Mouse (Mus musculus) CD4-positive, CD25-positive, alpha-beta regulatory T cell, adult 4 months (primary cell): Measurements from ENCODE around the gene 4930562C15Rik. TPM values are rescaled to one million over a fixed set of nuclear protein-coding genes. Genes with fewer than 3 reads are reported as not detected.
A peak's percentile ranks its signal among the peaks of the same experiment; 100 is the strongest.

Experiments
- ATAC-seq: one replicate; pipeline ENCODE4 v1.8.0; 2017
- polyA plus RNA-seq, 2 experiments: library from polyadenylated mRNA; unstranded; fragments of 100-300 nt; shearing (Covaris generic); gene quantifications; one replicate each; pipeline ENCODE4 v1.2.1; 2017

4930562C15Rik gene
- polyA plus RNA-seq, 2 experiments from 2014 or later = 0.68 to 1.3 TPM

DNA sequence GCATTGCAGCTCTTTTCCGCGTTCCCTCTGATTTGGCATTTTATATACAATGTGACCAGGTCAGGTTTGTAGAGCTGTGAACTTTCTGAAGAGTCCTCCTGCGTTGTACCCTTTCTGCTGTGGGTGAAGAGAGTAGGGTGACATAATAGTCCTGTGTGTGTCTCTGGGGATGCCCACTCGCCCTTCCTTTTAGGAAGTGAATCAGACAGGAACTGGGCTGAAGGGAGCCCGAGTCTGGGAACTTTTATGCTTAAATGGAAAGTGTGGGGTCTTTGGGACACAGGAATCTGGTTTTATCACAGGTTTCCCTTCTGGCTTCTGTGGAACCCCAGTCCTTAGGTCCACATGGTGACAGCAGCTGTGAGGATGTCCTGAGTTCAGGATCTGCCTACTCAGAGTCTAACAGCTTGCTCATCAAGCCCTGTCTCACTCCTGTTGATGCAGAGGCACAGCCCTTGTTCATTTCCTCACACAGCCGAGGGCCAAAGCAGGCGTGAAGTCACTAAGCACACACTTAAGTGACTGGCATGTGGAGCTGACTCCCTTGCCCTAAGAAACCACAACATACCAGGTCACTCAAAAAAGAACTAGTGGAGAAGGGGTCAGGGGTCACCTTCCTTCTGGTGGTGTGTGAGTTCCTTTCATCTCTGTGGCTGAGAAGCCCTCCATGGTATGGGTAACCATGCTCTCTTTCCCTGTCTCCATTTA, 59.1 kb downstream of the 4930562C15Rik start:
- ATAC-seq = no peak

DNA sequence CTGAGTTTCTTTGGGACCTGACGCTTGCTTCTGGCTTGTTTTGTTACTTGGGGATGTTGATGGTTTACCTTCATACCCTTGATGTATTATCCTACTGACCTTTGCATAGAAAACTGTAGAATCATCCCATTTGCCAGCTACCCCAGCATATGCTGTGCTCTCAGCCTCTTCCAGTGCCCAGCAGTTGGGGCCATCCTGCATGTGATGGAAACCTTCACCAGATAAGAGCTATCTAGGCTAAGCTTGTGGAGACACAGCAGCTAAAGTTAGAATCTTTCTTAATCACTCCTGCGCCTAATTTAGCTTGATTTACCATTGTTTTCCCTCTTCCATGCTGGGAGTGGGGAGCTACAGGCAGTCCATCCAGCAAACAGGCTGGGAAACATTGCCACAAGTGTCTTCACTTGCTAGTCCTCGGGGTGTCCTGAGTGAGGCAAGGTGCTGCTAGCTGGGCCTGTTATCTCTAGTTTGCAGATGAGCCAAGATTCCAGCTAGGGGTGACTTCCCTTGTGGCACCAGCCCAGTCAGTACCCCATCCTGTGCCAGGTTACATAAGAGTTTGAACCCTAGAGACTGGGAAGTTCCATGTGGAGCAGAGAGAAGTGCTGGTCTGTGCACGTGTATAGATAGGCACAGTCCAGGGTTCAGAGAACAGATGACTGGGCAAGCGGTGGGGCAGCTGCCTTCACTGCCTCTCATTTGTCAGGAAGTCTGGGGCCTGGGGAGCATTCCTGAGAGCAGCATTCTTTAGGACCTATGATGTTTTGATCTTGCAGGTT, 61.2 kb downstream of the 4930562C15Rik start:
- ATAC-seq = no peak

DNA sequence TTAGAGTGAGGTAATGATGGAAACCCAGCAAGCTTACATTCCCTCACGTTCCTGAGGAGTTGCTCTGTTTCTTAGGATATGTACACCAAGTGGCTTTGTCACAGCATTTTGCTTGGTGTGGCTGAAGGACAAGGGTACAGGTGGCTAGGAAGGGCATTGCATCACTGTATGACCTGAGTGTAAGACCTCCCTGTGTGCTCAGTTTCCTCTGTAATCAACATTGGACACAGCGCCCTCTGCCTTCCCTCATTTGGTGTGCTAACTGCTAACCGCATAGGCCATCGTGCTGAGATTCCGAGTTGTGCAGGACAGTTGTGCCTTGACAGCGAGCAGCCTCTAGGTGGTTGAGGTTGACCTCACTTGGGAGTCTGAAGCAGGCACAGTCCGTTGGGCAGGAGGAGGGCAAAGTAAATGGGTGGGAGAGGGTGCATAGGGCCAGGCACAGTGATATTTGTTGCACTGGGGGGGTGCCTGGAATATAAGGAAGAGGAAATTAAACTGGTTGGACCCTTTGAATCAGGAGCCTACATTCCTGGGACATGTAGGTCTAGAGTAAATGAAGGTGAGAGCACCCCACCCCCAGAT, 62.0 kb downstream of the 4930562C15Rik start:
- ATAC-seq = no peak

DNA sequence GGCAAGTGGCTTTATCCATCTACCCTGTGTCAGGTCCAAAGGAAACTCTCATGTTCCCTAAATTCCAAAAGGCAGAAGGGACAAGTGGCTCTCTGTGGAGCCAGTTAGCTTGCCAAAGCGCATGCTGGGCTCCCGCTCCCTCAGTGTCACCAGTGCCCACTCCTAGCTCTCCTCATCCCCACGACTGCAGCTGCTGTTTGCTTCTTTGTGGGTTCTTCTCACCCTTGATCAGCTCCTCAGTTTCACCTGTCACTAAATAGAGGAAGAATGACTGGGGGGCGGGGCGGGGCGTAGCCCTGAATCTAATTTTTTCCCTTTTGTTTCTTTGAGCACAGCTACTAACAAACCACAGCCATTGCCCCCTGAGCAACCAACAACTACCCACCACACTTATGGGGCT, 63.7 kb downstream of the 4930562C15Rik start:
- ATAC-seq = no peak

DNA sequence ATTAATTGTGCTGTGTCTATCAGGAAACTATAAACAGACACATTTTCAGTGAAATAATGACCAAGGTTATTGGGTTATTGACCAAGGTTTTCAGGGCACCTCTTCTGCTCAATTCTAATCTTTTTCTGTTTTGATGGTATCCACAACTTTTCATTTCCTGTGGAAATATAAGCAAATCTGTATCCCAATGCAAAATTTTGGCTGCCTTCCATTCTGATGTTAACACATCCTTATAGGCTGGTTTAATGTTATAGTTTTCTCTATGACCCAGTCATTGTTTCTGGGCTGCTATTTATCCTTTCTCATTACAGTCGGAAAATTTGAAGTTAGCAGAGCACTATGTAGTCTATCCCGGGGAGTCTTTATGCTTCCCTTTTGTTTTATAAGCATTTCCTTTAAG, 64.5 kb downstream of the 4930562C15Rik start:
- no peak for ATAC-seq

DNA sequence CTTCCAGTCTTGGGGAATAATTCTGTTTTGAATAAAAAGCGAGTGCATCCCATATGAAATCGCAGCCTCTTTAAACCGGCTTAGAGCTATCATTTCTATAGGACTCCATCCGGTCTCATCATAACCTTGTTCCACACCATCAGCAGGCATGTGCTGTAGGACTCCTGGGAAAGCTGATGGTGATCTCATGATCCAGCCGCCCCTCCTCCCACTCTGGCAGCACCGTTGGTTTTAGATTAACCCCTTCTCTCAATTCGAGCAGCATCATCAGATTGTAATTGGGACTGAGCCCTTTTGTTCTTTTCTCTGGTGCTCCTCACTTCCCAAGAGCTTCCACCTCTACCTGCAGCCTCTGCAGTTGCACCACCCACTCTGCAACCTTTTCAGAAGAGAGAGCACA, 66.0 kb downstream of the 4930562C15Rik start:
- no peak for ATAC-seq

DNA sequence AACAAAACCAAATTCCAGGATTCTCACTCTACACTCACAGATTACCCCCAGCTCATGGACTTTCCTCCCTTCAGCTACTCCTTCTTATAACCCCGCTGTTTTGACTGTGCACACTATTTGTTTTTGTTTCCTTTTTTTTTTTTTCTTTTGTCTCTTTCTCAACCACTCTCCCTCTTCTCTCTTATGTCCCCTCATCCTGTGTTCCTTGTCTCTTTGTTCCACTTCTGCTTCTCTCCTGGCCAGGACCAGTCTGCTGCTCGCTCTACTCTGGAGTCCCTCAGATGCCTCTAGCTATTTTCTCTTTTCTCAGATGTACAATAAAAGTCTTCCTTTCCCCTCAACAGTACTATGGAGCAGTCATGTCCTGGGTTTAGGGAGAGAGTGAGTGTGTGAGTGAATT, 67.2 kb downstream of the 4930562C15Rik start:
- ATAC-seq = no peak

DNA sequence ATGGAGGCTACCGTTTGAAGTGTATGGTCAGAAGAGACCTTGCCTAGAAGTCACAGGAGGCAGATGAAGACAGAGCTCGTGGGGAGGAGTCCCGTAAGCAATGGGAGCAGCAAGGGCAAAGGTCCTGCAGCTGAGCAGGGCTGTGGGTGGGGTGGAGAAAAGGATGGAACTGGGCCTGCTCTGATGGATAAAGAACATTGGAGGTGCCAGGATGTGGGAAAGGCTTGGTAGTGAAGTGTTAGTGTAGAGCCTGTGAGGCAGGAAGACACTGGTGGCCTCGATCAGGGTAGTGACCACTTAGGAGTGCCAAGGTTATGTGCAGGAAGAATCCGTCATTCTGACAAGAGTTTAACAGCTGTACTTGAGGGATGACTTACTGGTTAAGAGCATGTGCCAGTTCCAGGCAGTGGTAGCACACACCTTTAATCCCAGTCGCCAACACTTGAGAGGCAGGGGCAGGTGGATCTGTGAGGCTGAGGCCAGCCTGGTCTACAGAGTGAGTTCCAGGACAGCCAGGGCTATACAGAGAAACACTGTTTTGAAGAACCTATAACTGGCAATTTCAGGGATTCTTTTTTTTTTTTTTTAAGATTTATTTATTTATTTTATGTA, 68.4 kb downstream of the 4930562C15Rik start:
- no peak for ATAC-seq

DNA sequence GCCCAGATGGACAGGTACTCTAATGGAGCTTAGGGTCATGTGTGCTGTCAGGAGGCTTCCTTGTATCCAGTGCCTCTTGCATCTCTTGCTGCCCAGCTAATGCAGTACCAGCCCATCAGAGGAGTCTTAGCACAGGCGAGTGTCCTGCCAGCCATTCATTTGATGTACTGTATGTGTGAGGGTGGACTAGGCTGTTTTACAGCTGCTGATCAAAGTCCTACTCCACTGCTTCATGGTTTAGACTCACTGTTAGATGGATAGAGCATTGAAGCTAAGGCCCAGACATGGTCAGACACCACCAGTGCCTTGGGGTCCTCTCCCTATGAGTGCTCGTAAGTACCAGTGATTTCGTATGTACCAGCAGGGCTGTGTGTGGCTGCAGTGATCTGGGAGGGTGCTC, 69.7 kb downstream of the 4930562C15Rik start:
- no peak for ATAC-seq

DNA sequence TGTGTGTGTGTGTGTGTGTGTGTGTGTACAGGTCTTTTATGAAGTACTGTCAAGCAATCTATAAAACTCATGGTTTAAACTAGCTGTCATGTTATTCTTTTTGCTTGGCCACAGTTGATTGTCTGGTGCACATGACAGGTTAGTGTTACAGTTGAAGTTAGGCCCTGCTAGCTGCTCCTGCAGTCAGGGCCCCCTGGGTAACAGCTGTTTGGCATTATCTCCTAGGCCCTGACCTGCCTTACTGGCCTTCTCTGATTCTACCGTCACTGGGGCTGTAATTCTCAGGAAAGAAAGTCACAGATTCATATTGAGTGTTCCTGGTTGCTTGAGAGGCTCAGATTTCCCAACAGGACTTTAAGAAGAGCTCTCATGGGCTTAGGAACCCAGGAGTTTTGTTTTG, 70.4 kb downstream of the 4930562C15Rik start:
- no peak for ATAC-seq

DNA sequence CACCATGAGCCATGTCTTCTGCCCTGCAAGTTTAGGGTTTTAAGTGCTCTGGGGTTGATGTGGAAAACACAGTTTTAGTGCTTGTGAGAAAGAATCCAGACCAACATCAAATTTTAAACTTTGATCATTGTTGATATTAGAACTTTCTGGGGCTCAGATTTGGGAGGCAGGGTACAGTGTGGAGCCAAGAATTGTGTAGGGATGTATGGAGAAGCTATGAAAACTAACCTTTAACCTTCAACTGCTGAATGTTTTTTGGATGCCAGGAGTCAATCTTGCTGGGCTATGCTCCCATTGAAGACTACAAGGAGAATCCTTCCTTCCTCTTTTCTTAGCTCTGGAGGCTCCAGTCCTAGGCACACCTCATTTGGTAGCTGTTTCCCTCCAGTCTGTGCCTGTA, 71.3 kb downstream of the 4930562C15Rik start:
- ATAC-seq = no peak

DNA sequence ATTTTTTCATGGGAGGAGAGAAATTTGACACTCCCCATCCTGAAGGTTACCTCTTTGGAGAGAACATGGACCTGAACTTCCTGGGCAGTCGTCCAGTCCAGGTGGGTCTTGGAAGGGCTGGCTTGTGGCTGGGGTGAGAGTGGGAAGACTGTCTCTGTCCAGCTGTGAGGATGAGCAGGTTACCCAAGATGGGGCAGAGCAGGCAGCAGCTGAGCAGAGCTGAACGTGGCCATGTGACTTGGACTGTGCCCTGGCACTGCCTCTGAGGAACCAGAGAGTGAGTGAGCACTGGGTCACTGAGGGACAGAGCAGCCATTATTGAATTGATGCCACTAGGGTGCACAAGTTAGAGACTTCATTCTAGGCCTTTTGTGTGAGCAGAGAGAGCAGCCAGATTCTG, 72.2 kb downstream of the 4930562C15Rik start:
- ATAC-seq = no peak

DNA sequence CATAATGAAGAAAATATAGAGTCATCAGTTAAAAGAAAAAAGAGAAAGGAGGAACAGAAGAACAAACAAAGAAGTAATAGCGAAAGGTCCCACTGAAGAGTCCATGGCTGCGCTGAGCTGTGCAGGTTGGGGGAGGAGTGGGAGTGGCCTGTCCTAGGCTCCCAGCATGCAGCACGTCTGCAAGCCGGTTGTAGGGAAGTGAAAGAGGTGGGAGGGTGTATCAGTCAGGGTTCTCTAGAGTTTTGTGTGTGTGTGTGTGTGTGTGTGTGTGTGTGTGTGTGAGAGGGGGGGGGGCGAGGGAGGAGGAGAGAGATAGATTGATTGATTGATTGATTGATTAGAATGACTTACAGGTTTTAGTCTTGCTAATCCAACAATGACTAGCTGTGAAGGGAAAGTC, 72.8 kb downstream of the 4930562C15Rik start:
- peak; percentile 87 for ATAC-seq

DNA sequence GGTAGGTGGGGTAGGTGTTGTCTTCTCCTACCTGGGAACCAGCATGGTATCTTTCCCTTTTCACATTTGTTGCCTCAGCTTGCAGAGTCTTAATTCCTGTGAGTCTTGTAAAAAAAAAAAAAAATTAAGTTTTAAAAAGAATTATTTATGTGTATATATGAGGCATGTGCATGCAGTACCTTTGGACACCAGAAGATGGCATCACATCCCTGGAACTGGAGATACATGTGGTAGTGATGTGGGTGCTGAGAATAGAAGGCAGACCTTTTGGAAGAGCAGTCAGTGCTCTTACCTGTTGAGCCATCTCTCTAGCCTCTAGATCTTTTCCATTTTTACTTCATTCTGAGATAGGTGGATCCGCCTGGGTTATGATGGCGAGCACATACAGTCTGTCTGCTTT, 74.5 kb downstream of the 4930562C15Rik start:
- no peak for ATAC-seq

DNA sequence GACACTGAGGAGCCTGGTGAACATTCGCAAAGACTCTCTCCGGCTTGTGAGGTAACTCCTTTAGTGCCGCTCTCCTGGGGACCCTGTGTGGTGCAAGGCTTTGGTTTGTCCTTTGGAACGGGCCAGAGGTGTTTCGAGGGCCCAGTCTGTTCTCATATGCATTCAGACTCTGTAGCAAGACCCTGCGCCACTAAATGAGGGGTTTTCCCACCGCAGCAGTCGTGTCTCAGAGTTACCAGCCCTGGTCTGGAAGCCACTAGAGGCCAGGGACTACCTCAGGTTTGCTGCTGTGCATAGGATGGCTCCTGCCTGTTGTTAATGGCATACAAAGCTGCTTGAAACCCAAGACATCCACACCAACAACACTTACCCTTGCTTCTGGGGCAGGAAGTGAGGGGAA, 75.5 kb downstream of the 4930562C15Rik start:
- ATAC-seq = no peak

DNA sequence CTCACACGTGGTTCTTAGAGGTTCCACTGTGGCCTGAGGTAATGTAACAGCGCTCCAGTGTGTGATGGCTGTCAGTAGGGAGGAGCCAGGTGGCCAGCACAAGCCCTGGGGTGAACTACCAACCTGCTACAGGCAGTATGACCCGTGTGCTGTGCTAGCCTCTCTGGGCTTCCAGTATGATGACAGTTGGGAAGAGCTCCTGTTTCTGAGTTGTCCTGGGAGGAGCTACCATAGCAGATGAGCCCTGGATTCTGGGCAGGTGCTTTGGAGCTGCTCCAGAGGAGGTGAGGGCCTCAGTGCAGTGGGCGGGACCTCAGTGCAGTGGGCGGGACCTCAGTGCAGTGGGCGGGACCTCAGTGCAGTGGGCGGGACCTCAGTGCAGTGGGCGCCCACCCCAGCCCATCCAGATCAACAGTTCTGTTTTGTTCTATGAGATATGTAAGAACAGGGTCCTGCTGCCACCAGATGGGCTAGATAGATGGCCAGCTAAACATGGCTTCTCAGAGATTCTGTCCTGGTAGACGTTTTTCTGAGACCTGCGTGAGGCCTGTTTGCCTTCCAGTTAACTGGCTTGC, 76.9 kb downstream of the 4930562C15Rik start:
- ATAC-seq = no peak

DNA sequence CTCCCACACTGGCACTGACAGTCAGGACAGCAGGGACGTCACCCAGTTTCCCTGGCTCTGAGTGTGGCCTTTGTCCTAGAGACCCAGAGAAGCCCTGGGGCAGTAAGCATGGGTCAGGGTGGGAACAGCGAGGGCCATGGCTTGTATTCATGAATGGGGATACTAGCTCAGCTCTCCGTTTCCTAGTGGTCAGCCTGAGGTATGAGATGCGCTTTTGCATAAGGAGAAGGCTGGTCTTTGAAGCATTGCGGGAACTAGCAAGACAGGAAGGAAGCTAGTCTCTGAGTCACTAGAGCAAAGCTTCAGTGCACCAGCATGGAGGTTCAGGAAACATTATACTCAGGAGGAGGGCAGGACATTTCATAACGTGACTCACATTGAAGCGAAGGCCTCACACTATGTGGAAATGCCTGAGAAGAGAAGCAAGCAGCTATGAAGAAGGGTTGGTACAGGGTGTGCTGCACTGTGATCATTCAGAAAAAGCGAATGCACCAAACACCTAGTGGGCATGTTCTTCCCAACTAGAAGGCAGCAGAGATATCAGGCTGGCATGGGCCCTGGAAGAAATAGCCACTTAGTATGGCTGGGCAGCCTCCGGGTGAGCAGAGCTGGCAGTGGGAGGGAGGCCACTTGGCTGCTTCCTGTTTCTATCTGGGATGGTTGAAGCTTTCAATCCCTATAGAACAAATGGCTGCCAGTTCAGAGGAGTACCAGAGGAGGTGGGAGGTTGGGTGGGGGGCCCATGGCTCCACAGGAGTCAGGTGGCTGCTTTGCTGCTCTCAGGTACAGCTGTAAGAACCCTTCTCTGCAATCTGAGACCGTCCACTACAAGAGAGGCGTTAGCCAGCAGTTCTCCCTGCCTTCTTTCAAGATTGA, 77.9 kb downstream of the 4930562C15Rik start:
- ATAC-seq = peak; percentile 43

DNA sequence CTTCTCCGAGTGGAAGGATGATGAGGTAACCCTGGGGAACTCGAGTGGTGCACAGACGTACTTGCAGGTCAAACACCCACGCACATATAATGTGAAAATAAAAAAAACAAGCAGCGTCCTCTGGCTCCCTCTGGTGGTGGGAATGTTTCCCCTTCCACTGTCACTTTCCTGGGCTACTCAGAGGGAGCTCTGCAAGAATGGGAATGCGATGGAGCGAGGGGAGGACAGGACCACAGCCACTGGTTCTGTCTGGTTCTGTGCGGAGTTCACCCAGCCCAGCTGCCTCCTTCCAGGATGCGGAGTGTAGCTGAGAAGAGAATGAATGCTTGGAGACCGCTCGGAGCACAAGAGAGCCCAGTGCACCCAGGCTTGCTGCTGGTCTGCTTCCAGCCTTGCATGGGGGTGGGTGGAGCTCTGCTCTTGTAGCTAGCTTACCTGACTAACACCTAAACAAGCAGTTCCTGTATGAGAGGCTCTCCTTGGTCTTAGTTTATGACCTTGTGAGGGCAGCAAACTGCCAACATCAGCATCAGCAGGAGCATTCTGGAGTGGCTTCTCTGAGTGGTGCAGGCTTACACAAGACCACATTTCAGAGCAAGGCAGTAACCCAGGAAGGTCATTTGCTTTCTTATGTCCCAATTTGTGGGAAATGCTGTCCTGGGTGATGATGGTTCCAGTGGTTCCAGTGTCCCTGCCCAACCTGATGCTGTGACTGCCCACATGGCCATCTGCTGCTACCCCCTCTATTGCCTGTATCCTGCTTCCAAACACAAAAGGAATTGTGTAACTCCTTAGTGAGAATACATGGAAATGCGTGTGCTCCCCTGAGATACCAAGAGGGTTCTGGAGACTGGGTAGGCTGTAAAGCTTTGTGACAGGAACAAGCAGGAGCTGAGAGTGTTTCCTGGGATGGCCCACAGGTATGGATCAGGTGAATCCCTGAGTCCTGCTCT, 78.8 kb downstream of the 4930562C15Rik start:
- peak; percentile 93 for ATAC-seq

DNA sequence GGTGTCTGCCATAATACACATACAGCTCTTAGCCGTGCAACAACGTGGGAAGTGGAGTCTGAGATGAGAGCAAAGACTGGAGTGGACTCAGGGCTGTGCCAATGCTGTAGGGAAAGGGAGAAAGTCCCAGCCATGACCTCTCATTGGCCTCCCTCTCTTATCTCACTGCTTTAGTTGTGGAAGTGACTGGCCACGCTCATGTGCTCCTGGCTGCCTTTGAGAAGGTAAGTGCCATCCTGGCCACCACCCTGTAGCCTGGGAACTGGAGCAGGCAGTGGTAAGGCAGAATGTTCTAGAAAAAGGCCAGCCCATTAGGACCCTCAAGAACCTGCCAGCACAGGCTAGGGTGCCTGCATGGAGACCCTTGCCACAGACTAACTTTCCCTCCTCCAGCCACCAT, 80.7 kb downstream of the 4930562C15Rik start:
- ATAC-seq = no peak

DNA sequence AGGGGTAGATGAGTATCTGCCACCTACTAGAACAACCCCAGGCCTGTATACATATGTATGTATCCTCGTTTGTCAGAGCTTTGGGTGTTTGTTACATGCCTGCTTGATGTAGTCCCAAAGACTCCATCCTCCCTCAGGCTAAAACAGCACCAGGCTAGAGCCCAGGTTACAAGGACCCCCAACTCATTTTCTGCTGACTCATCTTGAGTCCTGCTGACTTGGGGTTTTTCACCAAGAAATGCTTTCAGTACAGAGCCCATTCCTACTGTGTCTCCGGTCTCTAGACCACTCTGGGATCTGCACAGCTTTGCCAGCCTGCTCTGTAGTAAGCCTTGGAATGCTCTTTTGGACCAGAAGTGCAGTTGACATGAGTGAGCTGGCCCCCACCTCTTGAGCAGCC, 81.4 kb downstream of the 4930562C15Rik start:
- no peak for ATAC-seq
